ENCODE assay signal across 28 mouse cellular contexts in the genomic region with DNA sequence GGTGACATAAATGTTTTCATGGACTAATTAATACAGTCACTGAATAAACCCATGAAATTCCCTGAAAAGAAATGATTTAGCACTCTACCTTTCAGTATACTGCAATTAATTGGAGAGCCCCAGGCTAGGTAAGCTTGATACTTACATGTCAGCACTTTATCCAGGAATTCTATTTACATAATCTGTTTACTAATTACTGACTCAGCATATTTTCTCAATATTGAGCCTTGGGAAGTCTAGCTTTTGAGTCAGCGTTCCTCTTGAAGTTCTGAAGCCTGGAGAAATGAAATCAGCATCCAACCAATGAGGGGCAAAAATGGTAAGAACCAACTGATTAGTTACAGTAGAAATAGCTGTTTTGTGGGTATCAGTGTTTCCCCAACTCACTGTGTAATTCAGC.
"Had no signal": no experiment of that assay in that cellular context is flagged by ENCODE, and none has a peak within 500 bp of the region (broad histone marks: within the 10 kb centered on the region; RNA-seq: fewer than 3 reads in every experiment).

No protein-coding gene starts in this region.

- H3K36me3 ChIP-seq: heart, embryonic 10.5 days; heart, embryonic 12.5 days; hindbrain, embryonic 10.5 days; hindbrain, embryonic 12.5 days; intestine, embryonic 15.5 days; limb, embryonic 10.5 days; limb, embryonic 12.5 days; liver, embryonic 13.5 days; liver, embryonic 15.5 days had no signal

- H3K9me3 ChIP-seq: heart, embryonic 10.5 days; heart, embryonic 12.5 days; hindbrain, embryonic 10.5 days; hindbrain, embryonic 12.5 days; intestine, embryonic 15.5 days; limb, embryonic 10.5 days; limb, embryonic 12.5 days; liver, embryonic 13.5 days; liver, embryonic 15.5 days had no signal

- H3K27ac ChIP-seq: gastrocnemius, adult 2 months; heart, embryonic 10.5 days; hindbrain, embryonic 10.5 days; hindbrain, embryonic 12.5 days; hindbrain, embryonic 14.5 days; intestine, embryonic 15.5 days; layer of hippocampus, adult 2 months; left cerebral cortex, adult 2 months; limb, embryonic 10.5 days; limb, embryonic 12.5 days; liver, embryonic 13.5 days; liver, embryonic 15.5 days had no signal

- H3K4me3 ChIP-seq: gastrocnemius, adult 2 months; heart, embryonic 10.5 days; heart, embryonic 12.5 days; hindbrain, embryonic 10.5 days; hindbrain, embryonic 12.5 days; intestine, embryonic 15.5 days; layer of hippocampus, adult 2 months; left cerebral cortex, adult 2 months; limb, embryonic 10.5 days; limb, embryonic 12.5 days; liver, embryonic 13.5 days; liver, embryonic 15.5 days had no signal

- H3K9ac ChIP-seq: heart, embryonic 12.5 days; hindbrain, embryonic 12.5 days; hindbrain, embryonic 14.5 days; intestine, embryonic 15.5 days; limb, embryonic 12.5 days; liver, embryonic 13.5 days; liver, embryonic 15.5 days had no signal

- H3K4me1 ChIP-seq: heart, embryonic 10.5 days; heart, embryonic 12.5 days; hindbrain, embryonic 10.5 days; hindbrain, embryonic 12.5 days; intestine, embryonic 15.5 days; limb, embryonic 10.5 days; limb, embryonic 12.5 days; liver, embryonic 13.5 days; liver, embryonic 15.5 days had no signal

- H3K4me2 ChIP-seq: heart, embryonic 12.5 days; hindbrain, embryonic 12.5 days; hindbrain, embryonic 14.5 days; intestine, embryonic 15.5 days; limb, embryonic 12.5 days; liver, embryonic 11.5 days; liver, embryonic 13.5 days; liver, embryonic 15.5 days had no signal

- H3K27me3 ChIP-seq: heart, embryonic 12.5 days; hindbrain, embryonic 12.5 days; intestine, embryonic 15.5 days; limb, embryonic 12.5 days; liver, embryonic 13.5 days; liver, embryonic 15.5 days had no signal

- ATAC-seq: hindbrain, embryonic 16.5 days; inflammation-experienced regulatory T-cells, adult 6 months; intestine, embryonic 15.5 days; intestine, postnatal 0 days had no signal

- DNase-seq: gastrocnemius, adult 2 months; gastrocnemius, postnatal 10 days; gastrocnemius, postnatal 25 days; heart, adult 18-20 months; heart, postnatal 10 days; heart, postnatal 4 days; kidney, adult 18-20 months; kidney, adult 8-10 months; kidney, postnatal 10 days; kidney, postnatal 25 days; kidney, postnatal 4 days; liver; liver, embryonic 13.5 days had no signal
